Mouse (Mus musculus) lung, adult 2 months (tissue): ENCODE measurements around the gene Vmac.

Source experiments
- CTCF ChIP-seq: fragments of 200-500 bp; IDR thresholded peaks from 2 replicates; pipeline ENCODE4 v1.5.1; 2011; ENCODE audit warnings: mild to moderate bottlenecking, low read length, control low read depth; ENCODE audit not compliant: insufficient read depth
- POLR2A ChIP-seq: fragments of 200-500 bp; IDR thresholded peaks from 2 replicates; pipeline ENCODE4 v1.6.1; 2011; ENCODE audit warnings: low read depth, mild to moderate bottlenecking, control low read depth, low read length, borderline replicate concordance; ENCODE audit errors: extremely low read depth

- TF ChIP-seq POLR2A (no peak), CTCF (no peak)
Measured at GRCm38 (mm10) chr17:56700451-56700850, 17.4 kb downstream of the Vmac start.
